Mouse (Mus musculus) MN1 (cell line): ENCODE data around the gene Smtn.

Experiments
- DNase-seq: peaks from one replicate; pipeline ENCODE4 v3.0.0-alpha.2; 2016; ENCODE audit warnings: low spot score

Gene Smtn

GRCm38 (mm10) chr11:3540451-3541085 lies at the start of gene Smtn:
TSS of gene Smtn (minus strand) at chr11:3540612.
- DNase-seq: no peak

- DNase-seq: no peak
Observed at GRCm38 (mm10) chr11:3588036-3588672, 47.7 kb upstream of the Smtn start.

GRCm38 (mm10) chr11:3587350-3587749 lies 46.9 kb upstream of the Smtn start:
- DNase-seq: peak; percentile 30

GRCm38 (mm10) chr11:3585983-3586618 lies 45.7 kb upstream of the Smtn start:
- DNase-seq: no peak

- DNase-seq: no peak
Observed at GRCm38 (mm10) chr11:3583127-3583526, 42.7 kb upstream of the Smtn start.

- DNase-seq: no peak
Observed at GRCm38 (mm10) chr11:3581908-3582307, 41.5 kb upstream of the Smtn start.

- DNase-seq: no peak
Observed at GRCm38 (mm10) chr11:3580306-3581084, 40.1 kb upstream of the Smtn start.

GRCm38 (mm10) chr11:3578050-3578725 lies 37.8 kb upstream of the Smtn start:
- DNase-seq: no peak

- no peak for DNase-seq
Observed at GRCm38 (mm10) chr11:3575238-3575637, 34.8 kb upstream of the Smtn start.

GRCm38 (mm10) chr11:3573092-3573491 lies 32.7 kb upstream of the Smtn start:
- DNase-seq: no peak

- no peak for DNase-seq
Observed at GRCm38 (mm10) chr11:3572181-3572580, 31.8 kb upstream of the Smtn start.

GRCm38 (mm10) chr11:3570321-3570720 lies 29.9 kb upstream of the Smtn start:
- DNase-seq: no peak

- DNase-seq: no peak
Observed at GRCm38 (mm10) chr11:3567896-3568295, 27.5 kb upstream of the Smtn start.

GRCm38 (mm10) chr11:3566018-3566417 lies 25.6 kb upstream of the Smtn start:
- DNase-seq: peak; percentile 54

GRCm38 (mm10) chr11:3564451-3564850 lies 24.0 kb upstream of the Smtn start:
- DNase-seq: no peak

GRCm38 (mm10) chr11:3563853-3564252 lies 23.4 kb upstream of the Smtn start:
- DNase-seq: no peak

GRCm38 (mm10) chr11:3560202-3560601 lies 19.8 kb upstream of the Smtn start:
- peak; percentile 45 for DNase-seq

GRCm38 (mm10) chr11:3557852-3558251 lies 17.4 kb upstream of the Smtn start:
- DNase-seq: no peak

GRCm38 (mm10) chr11:3554976-3555375 lies 14.6 kb upstream of the Smtn start:
- DNase-seq: no peak

- no peak for DNase-seq
Observed at GRCm38 (mm10) chr11:3549791-3550190, 9.4 kb upstream of the Smtn start.

- DNase-seq: no peak
Observed at GRCm38 (mm10) chr11:3548564-3549295, 8.3 kb upstream of the Smtn start.
